Mouse (Mus musculus) hindbrain, postnatal 0 days (tissue): ENCODE data around the gene Shisal2a. TPM values are rescaled to one million over a fixed set of nuclear protein-coding genes. Genes with fewer than 3 reads are reported as not detected.

ENCODE experiments used
- ATAC-seq: fragments of 200-750 bp; cut with Nextera tagmentation; 2 replicates; pipeline ENCODE4 v1.8.0; 2017; ENCODE audit warnings: mild to moderate bottlenecking, moderate TSS enrichment, moderate library complexity
- DNase-seq: peaks from one replicate; pipeline ENCODE4 v3.0.0-alpha.2; 2015; ENCODE audit warnings: low spot score
- H3K27ac ChIP-seq: fragments of 300-500 bp; sonication (generic); 2 replicates; pipeline ENCODE4 v1.5.1; 2014; ENCODE audit warnings: mild to moderate bottlenecking
- H3K27me3 ChIP-seq: fragments of 300-500 bp; sonication (generic); 2 replicates; pipeline ENCODE4 v1.6.1; 2014; ENCODE audit warnings: low read length, mixed read lengths; ENCODE audit not compliant: insufficient read depth
- H3K36me3 ChIP-seq: fragments of 300-500 bp; sonication (generic); 2 replicates; pipeline ENCODE4 v1.6.1; 2014; ENCODE audit warnings: low read length, mixed read lengths; ENCODE audit not compliant: insufficient read depth
- H3K4me1 ChIP-seq: fragments of 300-500 bp; sonication (generic); 2 replicates; pipeline ENCODE4 v1.6.1; 2014; ENCODE audit warnings: antibody characterized with exemption, low read length, mixed read lengths; ENCODE audit not compliant: insufficient read depth
- H3K4me2 ChIP-seq: fragments of 300-500 bp; sonication (generic); 2 replicates; pipeline ENCODE4 v1.6.1; 2014; ENCODE audit warnings: low read depth, mild to moderate bottlenecking, low read length, moderate library complexity, mixed read lengths
- H3K4me3 ChIP-seq: fragments of 300-500 bp; sonication (generic); 2 replicates; pipeline ENCODE4 v1.5.1; 2014; ENCODE audit warnings: low read length
- H3K9ac ChIP-seq: fragments of 300-500 bp; sonication (generic); replicated peaks from 2 replicates; pipeline ENCODE4 v1.6.1; 2014; ENCODE audit warnings: mild to moderate bottlenecking, low read length, moderate library complexity, mixed read lengths
- H3K9me3 ChIP-seq: fragments of 300-500 bp; sonication (generic); 2 replicates; pipeline ENCODE4 v1.6.1; 2016; ENCODE audit warnings: low read length, mixed read lengths
- CTCF ChIP-seq: IDR thresholded peaks from 2 replicates; pipeline ENCODE4 v1.5.1; 2016; ENCODE audit warnings: antibody characterized with exemption, control low read depth, low read depth
- WGBS: fragments of 180-500 bp; shearing (Covaris S2); extraction: QIAGEN DNeasy Blood & Tissue Kit; methylation state at CpG from one replicate; pipeline ENCODE4 v1.1.7; 2014; 5-methylcytosine and 5-hydroxymethylcytosine counted together
- polyA plus RNA-seq: library from polyadenylated mRNA; unstranded; fragments of >200 nt; fragmentation: Nextera tagmentation; extraction: Ambion mirVana; gene quantifications from 2 replicates; pipeline ENCODE4 v1.2.1, GENCODE M21; 2015
- total RNA-seq: library from RNA; depleted of rRNA; stranded (reverse); fragments of >200 nt; gene quantifications from 2 replicates; pipeline ENCODE4 v1.2.3, GENCODE M21; 2014

The Shisal2a gene
- total and polyA plus RNA-seq, 2 experiments from 2014 or later = 1.8 to 8.1 TPM

DNA sequence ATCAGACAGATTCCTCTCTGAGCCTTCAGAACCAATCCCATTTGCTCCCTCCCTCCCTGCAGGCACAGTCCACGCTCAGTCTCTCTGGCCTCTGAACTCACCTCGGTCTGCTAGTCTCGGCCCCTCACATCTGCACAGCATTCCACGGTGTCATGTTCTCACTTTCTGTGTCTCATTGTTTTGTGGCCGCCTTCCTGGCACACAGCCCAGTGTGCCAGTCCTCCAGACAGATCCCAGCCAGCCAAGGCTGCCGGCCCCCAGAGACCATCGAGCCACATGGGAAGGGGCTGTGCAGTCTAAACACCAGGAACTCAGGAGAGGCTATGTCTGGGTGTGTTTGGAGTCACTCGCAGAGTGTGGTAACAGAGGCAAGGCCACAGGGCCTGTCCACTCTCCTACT is 32.3 kb downstream of the Shisal2a start:
- no peak for TF ChIP-seq CTCF
- H3K9me3 ChIP-seq = no peaks in the 10 kb centered on the region
- no peaks in the 10 kb centered on the region for H3K27me3 ChIP-seq
- no peak overlapping the region for H3K9ac ChIP-seq
- H3K4me3 ChIP-seq = no peak overlapping the region
- no peak overlapping the region for H3K4me2 ChIP-seq
- H3K4me1 ChIP-seq = peaks cover 5% of the 10 kb centered on the region
- peak; percentile 57 for DNase-seq
- 12% methylated on average over 8 of the region's 8 CpGs for WGBS
- ATAC-seq = peak; percentile 71
- no peaks in the 10 kb centered on the region for H3K36me3 ChIP-seq
- no peak overlapping the region for H3K27ac ChIP-seq

DNA sequence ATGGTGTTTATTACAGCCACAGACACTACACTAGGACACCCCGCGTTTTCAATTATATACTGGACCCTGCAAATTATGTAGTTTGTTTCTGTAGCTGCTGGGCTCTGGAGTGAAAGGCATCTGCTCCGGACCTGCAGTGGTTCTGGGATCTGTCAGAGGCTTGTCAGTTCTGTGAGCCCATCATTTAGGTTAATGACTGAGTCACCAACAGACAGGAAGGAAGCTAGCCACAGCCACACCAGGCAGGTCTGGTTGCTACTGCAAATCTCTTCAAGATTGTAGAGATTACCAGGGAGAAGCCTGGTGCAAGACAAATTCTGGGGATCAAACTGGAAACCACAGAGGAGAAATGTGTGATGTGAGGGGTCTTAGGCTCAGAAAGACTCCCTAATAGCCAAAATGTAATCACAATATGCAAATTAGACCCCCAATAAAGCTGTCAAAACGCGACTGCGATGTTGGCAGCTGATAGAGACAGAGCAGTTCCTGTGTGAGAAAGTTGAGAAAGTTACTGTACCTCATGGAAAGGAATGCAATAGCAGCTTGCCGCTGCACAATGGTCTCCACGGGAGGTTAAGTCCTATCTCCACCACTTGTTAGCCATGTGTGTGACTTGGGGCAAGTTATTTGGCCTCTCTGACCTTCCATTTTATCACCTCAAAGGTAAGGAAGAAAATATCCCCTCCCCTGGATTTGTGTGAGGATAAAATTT is 33.2 kb downstream of the Shisal2a start:
- 33% methylated on average over 8 of the region's 8 CpGs for WGBS
- ATAC-seq = no peak
- H3K27me3 ChIP-seq = no peaks in the 10 kb centered on the region
- no peak overlapping the region for H3K27ac ChIP-seq
- H3K36me3 ChIP-seq = no peaks in the 10 kb centered on the region
- DNase-seq = no peak
- H3K4me2 ChIP-seq = no peak overlapping the region
- no peak overlapping the region for H3K9ac ChIP-seq
- no peaks in the 10 kb centered on the region for H3K9me3 ChIP-seq
- TF ChIP-seq CTCF = no peak
- H3K4me3 ChIP-seq = no peak overlapping the region
- H3K4me1 ChIP-seq = peaks cover 5% of the 10 kb centered on the region

DNA sequence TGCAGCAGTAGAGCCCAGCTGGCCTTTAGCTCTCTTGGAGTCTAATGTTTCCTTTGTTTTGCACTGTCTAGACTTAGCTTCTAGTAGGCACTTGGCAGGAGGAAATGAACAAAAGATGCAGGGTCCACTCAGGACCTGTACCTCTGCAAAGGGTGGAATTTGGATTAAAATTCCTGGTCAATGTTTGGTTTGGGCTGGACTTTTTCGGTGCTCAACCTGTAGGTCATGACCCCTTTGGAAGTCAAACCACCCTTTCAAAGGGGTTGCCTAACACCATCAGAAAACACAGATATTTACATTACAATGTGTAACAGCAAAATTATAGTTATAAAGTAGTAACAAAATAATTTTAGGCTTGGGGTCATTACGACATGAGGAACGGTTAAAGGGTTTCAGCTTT is 34.1 kb downstream of the Shisal2a start:
- Histone ChIP-seq H3K4me3 (no peak overlapping the region), H3K4me2 (no peak overlapping the region), H3K27ac (no peak overlapping the region), H3K4me1 (peaks cover 5% of the 10 kb centered on the region), H3K27me3 (no peaks in the 10 kb centered on the region), H3K36me3 (no peaks in the 10 kb centered on the region), H3K9me3 (no peaks in the 10 kb centered on the region), H3K9ac (no peak overlapping the region)
- ATAC-seq = no peak
- 89% methylated on average over 3 of the region's 3 CpGs for whole genome bisulfite sequencing
- no peak for DNase-seq
- TF ChIP-seq CTCF = no peak

DNA sequence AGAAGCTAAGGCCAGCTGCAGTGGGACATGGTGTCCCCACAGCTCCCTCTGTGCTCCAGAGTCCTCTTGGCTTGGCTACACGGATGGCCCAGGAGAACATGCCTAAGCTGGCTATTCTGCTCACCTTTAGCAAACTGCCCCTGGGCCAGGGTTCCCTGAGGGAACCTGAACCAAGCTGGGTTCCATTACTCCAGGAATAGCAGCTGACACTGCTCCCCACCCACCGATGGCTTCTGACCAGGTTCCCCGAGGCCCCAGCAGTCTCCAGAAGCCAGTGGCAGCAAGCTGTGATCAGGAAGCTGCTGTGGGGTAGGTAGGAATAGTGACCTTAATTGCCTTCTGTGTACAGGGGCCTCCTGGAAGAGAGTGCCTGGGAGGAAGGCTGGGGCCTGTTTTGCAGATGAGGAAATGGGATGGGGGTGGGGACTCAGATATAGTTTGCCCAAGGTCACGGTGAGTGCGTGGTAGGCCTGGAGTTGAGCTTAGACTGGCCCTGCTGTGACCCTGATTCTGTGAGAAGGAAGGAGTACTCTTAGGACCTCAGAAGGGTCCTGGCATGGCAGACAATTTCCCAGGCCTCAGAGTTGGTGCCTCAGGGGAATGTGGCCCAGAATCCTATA is 34.8 kb downstream of the Shisal2a start:
- DNase-seq (no peak), ATAC-seq (no peak)
- 68% methylated on average over 5 of the region's 5 CpGs for WGBS
- Histone ChIP-seq H3K27ac (no peak overlapping the region), H3K4me1 (peaks cover 5% of the 10 kb centered on the region), H3K27me3 (no peaks in the 10 kb centered on the region), H3K4me2 (no peak overlapping the region), H3K4me3 (no peak overlapping the region), H3K9ac (no peak overlapping the region), H3K36me3 (no peaks in the 10 kb centered on the region), H3K9me3 (no peaks in the 10 kb centered on the region)
- no peak for TF ChIP-seq CTCF

DNA sequence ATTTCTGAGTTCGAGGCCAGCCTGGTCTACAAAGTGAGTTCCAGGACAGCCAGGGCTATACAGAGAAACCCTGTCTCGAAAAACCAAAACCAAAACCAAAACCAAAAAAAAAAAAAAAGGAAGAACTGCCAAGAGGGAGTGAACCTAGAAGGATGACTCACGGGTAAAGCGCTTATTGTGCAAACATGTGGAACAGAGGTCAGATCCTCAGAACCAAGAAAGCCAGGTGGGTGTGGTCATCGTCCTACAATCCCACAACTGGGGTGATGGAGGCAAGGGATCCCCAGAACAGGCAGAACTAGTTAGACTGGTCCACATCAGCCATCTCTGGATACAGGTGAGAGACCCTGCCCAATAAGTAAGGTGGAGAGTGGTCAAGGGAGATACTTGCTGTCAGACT is 36.0 kb downstream of the Shisal2a start:
- no peaks in the 10 kb centered on the region for H3K27me3 ChIP-seq
- H3K4me2 ChIP-seq = no peak overlapping the region
- H3K9ac ChIP-seq = no peak overlapping the region
- H3K4me1 ChIP-seq = peaks cover 5% of the 10 kb centered on the region
- H3K4me3 ChIP-seq = no peak overlapping the region
- no peaks in the 10 kb centered on the region for H3K9me3 ChIP-seq
- no peak overlapping the region for H3K27ac ChIP-seq
- DNase-seq (no peak), ATAC-seq (no peak)
- 90% methylated on average over 5 of the region's 5 CpGs for WGBS
- H3K36me3 ChIP-seq = no peaks in the 10 kb centered on the region
- TF ChIP-seq CTCF = no peak

DNA sequence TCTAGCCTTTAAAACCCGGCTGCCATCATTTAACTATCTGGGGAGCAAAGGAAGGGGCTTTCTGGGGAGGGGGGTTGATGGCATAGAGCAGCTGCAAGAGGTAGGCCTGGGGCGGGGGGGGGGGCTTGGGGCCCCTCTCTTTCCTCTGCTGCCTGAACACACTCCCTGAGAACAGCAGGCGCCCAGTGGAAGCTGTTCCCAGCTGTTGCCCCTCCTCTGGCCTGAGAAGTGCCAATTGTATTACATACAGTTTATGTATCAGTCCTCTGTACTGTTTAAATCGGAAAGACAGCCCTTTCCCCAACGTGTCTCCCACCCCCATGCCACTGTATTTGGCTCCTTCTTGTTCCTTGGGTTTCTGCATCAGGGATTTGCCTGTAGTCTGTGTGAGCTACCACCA is 37.3 kb downstream of the Shisal2a start:
- H3K27ac ChIP-seq = no peak overlapping the region
- no peak overlapping the region for H3K9ac ChIP-seq
- no peaks in the 10 kb centered on the region for H3K36me3 ChIP-seq
- TF ChIP-seq CTCF = no peak
- H3K27me3 ChIP-seq = no peaks in the 10 kb centered on the region
- DNase-seq = no peak
- H3K9me3 ChIP-seq = no peaks in the 10 kb centered on the region
- H3K4me2 ChIP-seq = no peak overlapping the region
- no peak for ATAC-seq
- H3K4me3 ChIP-seq = no peak overlapping the region
- H3K4me1 ChIP-seq = peaks cover under 1% of the 10 kb centered on the region
- WGBS = 33% methylated on average over 5 of the region's 5 CpGs

DNA sequence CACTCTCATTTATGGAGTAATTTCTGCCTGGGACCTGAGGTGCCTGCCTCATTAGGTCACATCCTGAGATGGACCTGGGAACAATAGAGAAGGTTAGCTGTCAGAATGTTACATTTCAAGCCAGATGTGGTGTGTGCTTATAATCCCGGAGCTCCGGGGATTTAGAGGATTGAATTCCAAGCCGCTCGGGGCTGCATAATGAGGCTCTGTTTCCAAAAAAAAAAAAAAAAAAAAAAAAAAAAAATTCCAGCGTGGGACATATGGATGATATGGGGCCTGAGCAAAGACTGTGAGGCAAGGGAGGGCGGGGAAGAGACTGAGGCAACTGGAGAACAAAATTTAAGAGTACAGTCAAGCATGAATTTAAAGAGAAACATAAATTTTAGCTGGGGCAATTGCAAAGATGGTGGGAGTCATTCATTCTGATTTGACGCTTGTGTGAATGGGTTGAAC is 38.5 kb downstream of the Shisal2a start:
- no peak for ATAC-seq
- WGBS = 20% methylated on average over 7 of the region's 7 CpGs
- Histone ChIP-seq H3K4me1 (no peaks in the 10 kb centered on the region), H3K4me3 (no peak overlapping the region), H3K4me2 (no peak overlapping the region), H3K27me3 (no peaks in the 10 kb centered on the region), H3K36me3 (no peaks in the 10 kb centered on the region), H3K9ac (no peak overlapping the region), H3K27ac (no peak overlapping the region), H3K9me3 (no peaks in the 10 kb centered on the region)
- TF ChIP-seq CTCF = no peak
- DNase-seq = no peak
